Comparison of ENCODE assay signal across 31 mouse cellular contexts in genomic region chrX:96417733-96418132, GRCm38 (mm10). TPM values are rescaled to one million over a fixed set of nuclear protein-coding genes. Genes with fewer than 3 reads are reported as not detected.
DNase-seq lines count a peak whose midpoint lies in the region; ATAC-seq and TF ChIP-seq lines count a peak whose summit lies in the region.
"Had no signal": no experiment of that assay in that cellular context is flagged by ENCODE, and none has a peak within 500 bp of the region (broad histone marks: within the 10 kb centered on the region; RNA-seq: fewer than 3 reads in every experiment).

No protein-coding gene starts in this region.

- TF ChIP-seq EP300 in liver, postnatal 0 days (IDR thresholded peaks at IDR 0.05; ENCODE audit: low read depth), result peak; percentile 19; the same call in 1 of the 2 replicates

- ATAC-seq in liver, embryonic 12.5 days, result peak; percentile 65; the same call in 1 of the 2 replicates
- ATAC-seq in liver, postnatal 0 days, result no peak
- ATAC-seq in hindbrain, embryonic 13.5 days (ENCODE audit: low FRiP score), result no peak
- ATAC-seq in megakaryocyte, adult 5-6 weeks (ENCODE audit: poor library complexity, severe bottlenecking), result no peak
- ATAC-seq: forebrain, postnatal 0 days; inflammation-experienced regulatory T-cells, adult 6 months; midbrain, embryonic 16.5 days had no signal

- TF ChIP-seq CTCF in liver, postnatal 0 days (IDR thresholded peaks at IDR 0.05; ENCODE audit: low read depth), result no peak

- peak; percentile 8 for DNase-seq in ovary, adult 18-20 months (ENCODE audit: low spot score)
- DNase-seq in ovary, postnatal 36 days (ENCODE audit: low spot score), result no peak
- DNase-seq in liver, postnatal 0 days, result no peak
- no peak for DNase-seq in cerebellum, adult 18-20 months
- DNase-seq: adrenal gland, postnatal 10 days; cerebellum, adult 11 months; cerebellum, adult 9-11 months; gastrocnemius, postnatal 10 days; heart, postnatal 10 days; kidney, adult 11 months; kidney, postnatal 14 days; lung, embryonic 14.5 days; thymus, postnatal 4 days had no signal

- no peak overlapping the region for H3K9ac ChIP-seq in liver, embryonic 12.5 days
- H3K9ac ChIP-seq in liver, postnatal 0 days (replicated peaks), result no peak overlapping the region
- H3K9ac ChIP-seq in hindbrain, embryonic 13.5 days, result no peak overlapping the region
- H3K9ac ChIP-seq: forebrain, embryonic 12.5 days; forebrain, postnatal 0 days; heart, embryonic 13.5 days; hindbrain, embryonic 15.5 days; limb, embryonic 13.5 days; lung, embryonic 14.5 days; neural tube, embryonic 12.5 days had no signal

- H3K4me2 ChIP-seq in liver, embryonic 12.5 days, result no peak overlapping the region
- no peak overlapping the region for H3K4me2 ChIP-seq in liver, postnatal 0 days (ENCODE audit: low read depth, low read length)
- no peak overlapping the region for H3K4me2 ChIP-seq in hindbrain, embryonic 13.5 days
- H3K4me2 ChIP-seq: forebrain, embryonic 12.5 days; heart, embryonic 13.5 days; hindbrain, embryonic 15.5 days; limb, embryonic 13.5 days; lung, embryonic 14.5 days; neural tube, embryonic 12.5 days had no signal

- H3K4me3 ChIP-seq in liver, embryonic 12.5 days, result no peak overlapping the region
- no peak overlapping the region for H3K4me3 ChIP-seq in liver, postnatal 0 days (ENCODE audit: low read depth, low read length)
- H3K4me3 ChIP-seq in hindbrain, embryonic 13.5 days, result no peak overlapping the region
- H3K4me3 ChIP-seq: forebrain, embryonic 12.5 days; heart, embryonic 13.5 days; hindbrain, embryonic 15.5 days; limb, embryonic 13.5 days; neural tube, embryonic 12.5 days had no signal

- WGBS in liver, embryonic 12.5 days (ENCODE audit: insufficient replicate concordance), result 18% methylated on average over 1 of the region's 1 CpGs
- 25% methylated on average over 1 of the region's 1 CpGs for WGBS in liver, postnatal 0 days (ENCODE audit: insufficient replicate concordance)
- WGBS in hindbrain, embryonic 13.5 days, result 43% methylated on average over 1 of the region's 1 CpGs

- no peaks in the 10 kb centered on the region for H3K9me3 ChIP-seq in liver, embryonic 12.5 days (replicated peaks)
- no peaks in the 10 kb centered on the region for H3K9me3 ChIP-seq in liver, postnatal 0 days (ENCODE audit: low read length)
- no peaks in the 10 kb centered on the region for H3K9me3 ChIP-seq in hindbrain, embryonic 13.5 days
- H3K9me3 ChIP-seq: forebrain, embryonic 12.5 days; heart, embryonic 13.5 days; hindbrain, embryonic 15.5 days; limb, embryonic 13.5 days; neural tube, embryonic 12.5 days had no signal

- H3K27me3 ChIP-seq in liver, embryonic 12.5 days (replicated peaks), result no peaks in the 10 kb centered on the region
- no peaks in the 10 kb centered on the region for H3K27me3 ChIP-seq in liver, postnatal 0 days (ENCODE audit: insufficient read depth, low read length)
- H3K27me3 ChIP-seq in hindbrain, embryonic 13.5 days, result no peaks in the 10 kb centered on the region
- H3K27me3 ChIP-seq: forebrain, embryonic 12.5 days; heart, embryonic 13.5 days; hindbrain, embryonic 15.5 days; limb, embryonic 13.5 days; neural tube, embryonic 12.5 days had no signal

- no peak overlapping the region for H3K27ac ChIP-seq in liver, embryonic 12.5 days
- no peak overlapping the region for H3K27ac ChIP-seq in liver, postnatal 0 days (ENCODE audit: low read depth)
- no peak overlapping the region for H3K27ac ChIP-seq in hindbrain, embryonic 13.5 days
- H3K27ac ChIP-seq: forebrain, embryonic 12.5 days; heart, embryonic 13.5 days; hindbrain, embryonic 15.5 days; limb, embryonic 13.5 days; neural tube, embryonic 12.5 days had no signal

- peaks cover 4% of the 10 kb centered on the region; the same call in 1 of the 2 replicates for H3K4me1 ChIP-seq in liver, embryonic 12.5 days
- no peaks in the 10 kb centered on the region for H3K4me1 ChIP-seq in liver, postnatal 0 days (ENCODE audit: insufficient read depth)
- H3K4me1 ChIP-seq in hindbrain, embryonic 13.5 days (replicated peaks), result no peaks in the 10 kb centered on the region
- H3K4me1 ChIP-seq: forebrain, embryonic 12.5 days; heart, embryonic 13.5 days; hindbrain, embryonic 15.5 days; limb, embryonic 13.5 days; neural tube, embryonic 12.5 days had no signal

- H3K36me3 ChIP-seq in liver, embryonic 12.5 days, result no peaks in the 10 kb centered on the region
- no peaks in the 10 kb centered on the region for H3K36me3 ChIP-seq in liver, postnatal 0 days (replicated peaks; ENCODE audit: insufficient read depth, low read length)
- H3K36me3 ChIP-seq in hindbrain, embryonic 13.5 days, result no peaks in the 10 kb centered on the region
- H3K36me3 ChIP-seq: forebrain, embryonic 12.5 days; heart, embryonic 13.5 days; hindbrain, embryonic 15.5 days; limb, embryonic 13.5 days; neural tube, embryonic 12.5 days had no signal

RNA-seq across cellular contexts. Expression of gene Heph, which starts 37.4 kb away (rescaled TPM):
- polyA plus RNA-seq in liver, embryonic 12.5 days (2016; fragmentation: Nextera tagmentation; extraction: Ambion mirVana), result 2.1 and 2.9 TPM in 2 replicates
- polyA plus RNA-seq in liver, postnatal 0 days (2015; fragmentation: Nextera tagmentation; extraction: Ambion mirVana), result 0.86 and 0.92 TPM in 2 replicates
- 5.7 and 6.1 TPM in 2 replicates for polyA plus RNA-seq in hindbrain, embryonic 13.5 days (2015; fragmentation: Nextera tagmentation; extraction: Ambion mirVana)
- total RNA-seq in megakaryocyte, adult 5-6 weeks (2015), result 0.05 and 0.20 TPM in 2 replicates
- total RNA-seq in megakaryocyte, adult 5-6 weeks (2017), result 0.07 and 0.61 TPM in 2 replicates
- total RNA-seq: hematopoietic stem cell, adult 5-6 weeks had no signal
- polyA plus RNA-seq: inflammation-experienced regulatory T-cells, adult 6 months had no signal

RNA-seq across cellular contexts. Expression of gene Hsf3, which starts 38.4 kb away (rescaled TPM):
- polyA plus RNA-seq in liver, embryonic 12.5 days (2016; fragmentation: Nextera tagmentation; extraction: Ambion mirVana), result not detected in 2 replicates
- not detected in 2 replicates for polyA plus RNA-seq in liver, postnatal 0 days (2015; fragmentation: Nextera tagmentation; extraction: Ambion mirVana)
- polyA plus RNA-seq in hindbrain, embryonic 13.5 days (2015; fragmentation: Nextera tagmentation; extraction: Ambion mirVana), result 0.06 TPM in 1 of 2 replicates, not detected in the other
- total RNA-seq in megakaryocyte, adult 5-6 weeks (2015), result not detected in 2 replicates
- total RNA-seq in megakaryocyte, adult 5-6 weeks (2017), result not detected in 2 replicates
- total RNA-seq: forebrain, postnatal 0 days; heart, adult 8-10 months; heart, postnatal 10 days; hematopoietic stem cell, adult 5-6 weeks; layer of hippocampus, postnatal 10 days; left cerebral cortex, postnatal 36 days had no signal
- polyA plus RNA-seq: embryonic facial prominence, embryonic 14.5 days; heart, embryonic 13.5 days; hindbrain, embryonic 15.5 days; inflammation-experienced regulatory T-cells, adult 6 months; midbrain, embryonic 16.5 days; neural tube, embryonic 12.5 days; small intestine, adult 2 months; testis, adult 2 months had no signal
